Mouse (Mus musculus) spleen, postnatal 0 days (tissue): ENCODE data around the gene Timd2. TPM values are rescaled to one million over a fixed set of nuclear protein-coding genes. Genes with fewer than 3 reads are reported as not detected.

Experiments used
- polyA plus RNA-seq: library from polyadenylated mRNA; unstranded; fragments of >200 nt; fragmentation: Nextera tagmentation; extraction: Ambion mirVana; gene quantifications from 2 replicates; pipeline ENCODE4 v1.2.1, GENCODE M21; 2015

Gene Timd2
- 0.06 TPM in 1 of 2 replicates, not detected in the other for polyA plus RNA-seq

GRCm38 (mm10) chr11:46706664-46707356 is at the start of gene Timd2:
TSS of gene Timd2 (minus strand) at chr11:46707061.

GRCm38 (mm10) chr11:46735076-46735475 is 28.2 kb upstream of the Timd2 start, which contains the start of gene Havcr1:
TSS of gene Havcr1 (plus strand) at chr11:46735080.

GRCm38 (mm10) chr11:46629211-46629795 is 77.6 kb downstream of the Timd2 start, which contains the start of gene Dppa1:
TSS of gene Dppa1 (minus strand) at chr11:46629261.

Other genes with a start within 250 kb of the Timd2 start
- gene Gm12169, start 182.8 kb downstream of the Timd2 start, polyA plus RNA-seq = not detected in 2 replicates
- not detected in 2 replicates for gene BC053393, start 135.5 kb downstream of the Timd2 start, polyA plus RNA-seq
- not detected in 2 replicates for gene Dppa1, start 77.8 kb downstream of the Timd2 start, polyA plus RNA-seq
- gene Havcr1, start 28.0 kb upstream of the Timd2 start, polyA plus RNA-seq = 0.06 and 0.08 TPM in 2 replicates
- 1.1 and 2.8 TPM in 2 replicates for gene Timd4, start 103.7 kb upstream of the Timd2 start, polyA plus RNA-seq